Comparison of ENCODE assay signal across 16 mouse cellular contexts in genomic region chr1:71865670-71866069, GRCm38 (mm10).
DNase-seq lines count a peak whose midpoint lies in the region; ATAC-seq and TF ChIP-seq lines count a peak whose summit lies in the region.
"Had no signal": no experiment of that assay in that cellular context is flagged by ENCODE, and none has a peak within 500 bp of the region (broad histone marks: within the 10 kb centered on the region; RNA-seq: fewer than 3 reads in every experiment).

No protein-coding gene starts in this region.

- no peak overlapping the region for H3K4me3 ChIP-seq in kidney, postnatal 0 days (replicated peaks; ENCODE audit: low read depth, low read length)
- H3K4me3 ChIP-seq in myocyte, result no peak overlapping the region
- H3K4me3 ChIP-seq: embryonic facial prominence, embryonic 15.5 days; forebrain, embryonic 13.5 days; liver, embryonic 13.5 days had no signal

- no peak for TF ChIP-seq POLR2A in myocyte (IDR thresholded peaks at IDR 0.05; ENCODE audit: insufficient read length, low read depth)

- H3ac ChIP-seq in myocyte (ENCODE audit: control insufficient read depth, insufficient read length), result no peak overlapping the region

- no peaks in the 10 kb centered on the region for H3K27me3 ChIP-seq in kidney, postnatal 0 days (ENCODE audit: insufficient read depth, low read length)
- H3K27me3 ChIP-seq in myocyte (ENCODE audit: control insufficient read depth, insufficient read depth, insufficient read length), result no peaks in the 10 kb centered on the region
- H3K27me3 ChIP-seq: embryonic facial prominence, embryonic 15.5 days; forebrain, embryonic 13.5 days; liver, embryonic 13.5 days had no signal

- 6% methylated on average over 4 of the region's 4 CpGs for WGBS in kidney, postnatal 0 days

- 0 out of 2 replicates have a peak overlapping the region, but pooled peaks have one; percentile 15 for H3K27ac ChIP-seq in kidney, postnatal 0 days
- H3K27ac ChIP-seq: embryonic facial prominence, embryonic 15.5 days; forebrain, embryonic 13.5 days; liver, embryonic 13.5 days had no signal

- DNase-seq in kidney, adult 9 months, result peak; percentile 13
- DNase-seq in kidney, adult 8-10 months, result no peak
- DNase-seq in NIH3T3 (ENCODE audit: low read depth), result peak; percentile 40
- DNase-seq in kidney, postnatal 0 days (ENCODE audit: low spot score), result peak; percentile 85
- DNase-seq in right cerebral cortex, postnatal 14 days, result no peak
- no peak for DNase-seq in ovary, postnatal 36 days (ENCODE audit: low spot score)
- DNase-seq: adrenal gland, postnatal 10 days; cerebellum, adult 11-12 months; layer of hippocampus, postnatal 36 days; liver, embryonic 13.5 days; midbrain, embryonic 14.5 days had no signal

- no peak for TF ChIP-seq CTCF in kidney, postnatal 0 days (IDR thresholded peaks at IDR 0.05; ENCODE audit: low read depth)

- H3K9me3 ChIP-seq in kidney, postnatal 0 days (replicated peaks; ENCODE audit: low read length), result no peaks in the 10 kb centered on the region
- H3K9me3 ChIP-seq: embryonic facial prominence, embryonic 15.5 days; forebrain, embryonic 13.5 days; G1E; liver, embryonic 13.5 days had no signal

- no peak overlapping the region for H3K9ac ChIP-seq in kidney, postnatal 0 days (ENCODE audit: low read depth, low read length)
- H3K9ac ChIP-seq: embryonic facial prominence, embryonic 15.5 days; forebrain, embryonic 13.5 days; liver, embryonic 13.5 days had no signal

- ATAC-seq in kidney, postnatal 0 days (replicated peaks; ENCODE audit: low FRiP score, low read depth), result no peak
- ATAC-seq: CD4-positive, CD25-positive, alpha-beta regulatory T cell, adult 4 months; forebrain, embryonic 13.5 days had no signal

- H3K4me1 ChIP-seq in kidney, postnatal 0 days (replicated peaks; ENCODE audit: insufficient read depth, low read length), result peaks cover 11% of the 10 kb centered on the region; the same call in 1 of the 2 replicates
- H3K4me1 ChIP-seq: embryonic facial prominence, embryonic 15.5 days; forebrain, embryonic 13.5 days; liver, embryonic 13.5 days had no signal

- no peaks in the 10 kb centered on the region for H3K36me3 ChIP-seq in kidney, postnatal 0 days (ENCODE audit: insufficient read depth, low read length)
- no peaks in the 10 kb centered on the region for H3K36me3 ChIP-seq in myocyte (ENCODE audit: control insufficient read depth, insufficient read depth)
- H3K36me3 ChIP-seq: embryonic facial prominence, embryonic 15.5 days; G1E; liver, embryonic 13.5 days had no signal

- H3K4me2 ChIP-seq in kidney, postnatal 0 days (ENCODE audit: low read length), result no peak overlapping the region
- peak overlapping the region; percentile 52 for H3K4me2 ChIP-seq in myocyte (ENCODE audit: low read depth)
- H3K4me2 ChIP-seq: embryonic facial prominence, embryonic 15.5 days; forebrain, embryonic 13.5 days; liver, embryonic 13.5 days had no signal

- no peaks in the 10 kb centered on the region for H3K79me2 ChIP-seq in myocyte (ENCODE audit: control insufficient read depth, insufficient read depth)

TF ChIP-seq in myocyte, 11 proteins besides CTCF, POLR2A, EP300 and RAD21:
- no peak for TF ChIP-seq SRF (IDR thresholded peaks at IDR 0.05; ENCODE audit: control insufficient read depth, insufficient read length, low read depth)
- no peak for TF ChIP-seq USF1 (IDR thresholded peaks at IDR 0.05; ENCODE audit: low read depth)
- TF ChIP-seq CEBPB (IDR thresholded peaks at IDR 0.05; ENCODE audit: insufficient read depth, poor library complexity, severe bottlenecking), result no peak
- no peak for TF ChIP-seq MYOG (IDR thresholded peaks at IDR 0.05; ENCODE audit: control insufficient read depth in 1 of 3, insufficient read depth in 1 of 3, insufficient read length in 2 of 3, low read depth in 2 of 3)
- no peak for TF ChIP-seq MYOD1 (IDR thresholded peaks at IDR 0.05; ENCODE audit: control insufficient read depth in 1 of 3, insufficient read length in 2 of 3, low read depth in 2 of 3)
- TF ChIP-seq MAX (IDR thresholded peaks at IDR 0.05; ENCODE audit: low read depth), result no peak
- no peak for TF ChIP-seq REST (IDR thresholded peaks at IDR 0.05; ENCODE audit: insufficient read depth, insufficient read length)
- no peak for TF ChIP-seq E2F4 (IDR thresholded peaks at IDR 0.05; ENCODE audit: insufficient read depth)
- no peak for TF ChIP-seq TCF12 (IDR thresholded peaks at IDR 0.05; ENCODE audit: insufficient read depth, poor library complexity, severe bottlenecking)
- TF ChIP-seq POLR2AphosphoS2 (IDR thresholded peaks at IDR 0.05; ENCODE audit: insufficient read length, low read depth), result no peak
- no peak for TF ChIP-seq TCF3 (IDR thresholded peaks at IDR 0.05; ENCODE audit: insufficient read length, low read depth)

Comparison
In these comparisons a context has a peak if more than half of its experiments do, and no peak if none do; other contexts are left out.
1. DNase-seq: peak in kidney, adult 9 months (single experiment), NIH3T3 (single experiment) and kidney, postnatal 0 days (single experiment); none in kidney, adult 8-10 months (0 of 2), right cerebral cortex, postnatal 14 days (single experiment) and ovary, postnatal 36 days (single experiment).